Mouse (Mus musculus) heart, embryonic 11.5 days (tissue): ENCODE measurements at regions not wholly inside any gene's neighbourhood (a gene's known extent, or its start where the extent isn't known, plus 50 kb on each side); places are given as distances from the start of the nearest gene placed in this dataset.

ENCODE experiments used
- ATAC-seq: fragments of 200-750 bp; cut with Nextera tagmentation; replicated peaks from 2 replicates; pipeline ENCODE4 v1.8.0; 2017; ENCODE audit warnings: moderate library complexity; ENCODE audit not compliant: insufficient number of reproducible peaks, low FRiP score, low TSS enrichment
- H3K27ac ChIP-seq: fragments of 300-500 bp; sonication (generic); 2 replicates; pipeline ENCODE4 v1.5.1; 2014; ENCODE audit warnings: mild to moderate bottlenecking, low read depth, low read length
- H3K27me3 ChIP-seq: fragments of 300-500 bp; sonication (generic); 2 replicates; pipeline ENCODE4 v1.6.1; 2014; ENCODE audit warnings: mild to moderate bottlenecking, low read length, mixed read lengths; ENCODE audit not compliant: control insufficient read depth, insufficient read depth
- H3K36me3 ChIP-seq: fragments of 300-500 bp; sonication (generic); 2 replicates; pipeline ENCODE4 v1.6.1; 2014; ENCODE audit warnings: mild to moderate bottlenecking, low read length, moderate library complexity, mixed read lengths; ENCODE audit not compliant: control insufficient read depth, insufficient read depth
- H3K4me1 ChIP-seq: fragments of 300-500 bp; sonication (generic); 2 replicates; pipeline ENCODE4 v1.6.1; 2014; ENCODE audit warnings: low read length; ENCODE audit not compliant: control insufficient read depth, insufficient read depth
- H3K4me2 ChIP-seq: fragments of 300-500 bp; sonication (generic); 2 replicates; pipeline ENCODE4 v1.6.1; 2014; ENCODE audit warnings: mild to moderate bottlenecking, moderate library complexity
- H3K4me3 ChIP-seq: fragments of 300-500 bp; sonication (generic); 2 replicates; pipeline ENCODE4 v1.5.1; 2014; ENCODE audit warnings: low read depth, low read length
- H3K9ac ChIP-seq: fragments of 300-500 bp; sonication (generic); 2 replicates; pipeline ENCODE4 v1.6.1; 2014; ENCODE audit warnings: mild to moderate bottlenecking, low read depth, low read length, moderate library complexity
- H3K9me3 ChIP-seq: fragments of 300-500 bp; sonication (generic); replicated peaks from 2 replicates; pipeline ENCODE4 v1.6.1; 2016; ENCODE audit warnings: low read length; ENCODE audit not compliant: control insufficient read depth
- WGBS: fragments of 180-500 bp; shearing (Covaris S2); extraction: QIAGEN DNeasy Blood & Tissue Kit; methylation state at CpG from one replicate; pipeline ENCODE4 v1.1.7; 2014; ENCODE audit not compliant: insufficient replicate concordance; 5-methylcytosine and 5-hydroxymethylcytosine counted together

DNA sequence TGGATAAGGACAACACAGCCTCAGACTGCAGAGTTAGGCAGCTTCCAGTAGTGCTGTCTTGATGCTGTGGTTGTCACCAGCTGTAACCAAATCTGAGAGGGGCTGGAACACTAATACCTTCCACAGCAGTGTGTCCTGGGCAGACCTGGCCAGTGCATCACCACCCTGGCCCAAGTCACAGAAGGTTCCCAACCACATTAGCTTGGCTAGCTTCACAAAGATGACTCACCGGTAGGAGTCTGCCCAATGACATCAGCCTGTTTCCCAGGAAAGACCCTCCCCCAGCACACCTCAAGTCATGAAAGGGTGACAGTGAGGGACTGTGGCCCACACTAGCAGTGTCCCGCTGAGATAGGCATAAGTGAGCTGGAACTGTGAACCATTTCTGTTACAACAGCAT is 75.5 kb upstream of the Gsc start:
- H3K9ac ChIP-seq, result no peak overlapping the region
- no peak overlapping the region for H3K27ac ChIP-seq
- H3K4me2 ChIP-seq, result no peak overlapping the region
- H3K36me3 ChIP-seq, result no peaks in the 10 kb centered on the region
- H3K27me3 ChIP-seq, result 0 out of 2 replicates have a peak, but pooled peaks cover under 1% of the 10 kb centered on the region
- no peak overlapping the region for H3K4me3 ChIP-seq
- H3K9me3 ChIP-seq, result no peaks in the 10 kb centered on the region
- 44% methylated on average over 2 of the region's 2 CpGs for WGBS
- H3K4me1 ChIP-seq, result no peaks in the 10 kb centered on the region
- no peak for ATAC-seq

DNA sequence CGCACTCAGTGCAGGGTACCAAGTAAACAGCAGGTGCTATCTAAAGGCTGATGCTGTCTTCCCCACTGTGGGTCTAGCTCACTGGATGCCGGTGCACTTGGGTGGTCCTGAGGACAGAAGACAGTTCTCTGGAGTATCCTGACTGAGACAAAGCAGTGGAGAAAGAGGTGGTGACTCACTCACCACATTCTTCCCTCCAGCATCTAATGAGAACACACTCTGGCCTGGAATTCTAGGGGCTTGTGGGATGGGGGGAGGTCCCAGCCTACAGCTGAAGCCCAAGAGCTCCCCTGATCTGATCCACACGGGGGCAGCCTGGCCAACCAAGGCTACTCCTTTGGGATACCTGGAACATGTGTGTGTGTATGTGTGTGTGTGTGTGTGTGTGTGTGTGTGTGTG is 74.4 kb upstream of the Gsc start:
- no peaks in the 10 kb centered on the region for H3K27me3 ChIP-seq
- no peak overlapping the region for H3K27ac ChIP-seq
- ATAC-seq, result no peak
- H3K4me2 ChIP-seq, result no peak overlapping the region
- WGBS, result 66% methylated on average over 3 of the region's 3 CpGs
- no peaks in the 10 kb centered on the region for H3K4me1 ChIP-seq
- H3K9me3 ChIP-seq, result no peaks in the 10 kb centered on the region
- H3K36me3 ChIP-seq, result no peaks in the 10 kb centered on the region
- H3K4me3 ChIP-seq, result no peak overlapping the region
- no peak overlapping the region for H3K9ac ChIP-seq

DNA sequence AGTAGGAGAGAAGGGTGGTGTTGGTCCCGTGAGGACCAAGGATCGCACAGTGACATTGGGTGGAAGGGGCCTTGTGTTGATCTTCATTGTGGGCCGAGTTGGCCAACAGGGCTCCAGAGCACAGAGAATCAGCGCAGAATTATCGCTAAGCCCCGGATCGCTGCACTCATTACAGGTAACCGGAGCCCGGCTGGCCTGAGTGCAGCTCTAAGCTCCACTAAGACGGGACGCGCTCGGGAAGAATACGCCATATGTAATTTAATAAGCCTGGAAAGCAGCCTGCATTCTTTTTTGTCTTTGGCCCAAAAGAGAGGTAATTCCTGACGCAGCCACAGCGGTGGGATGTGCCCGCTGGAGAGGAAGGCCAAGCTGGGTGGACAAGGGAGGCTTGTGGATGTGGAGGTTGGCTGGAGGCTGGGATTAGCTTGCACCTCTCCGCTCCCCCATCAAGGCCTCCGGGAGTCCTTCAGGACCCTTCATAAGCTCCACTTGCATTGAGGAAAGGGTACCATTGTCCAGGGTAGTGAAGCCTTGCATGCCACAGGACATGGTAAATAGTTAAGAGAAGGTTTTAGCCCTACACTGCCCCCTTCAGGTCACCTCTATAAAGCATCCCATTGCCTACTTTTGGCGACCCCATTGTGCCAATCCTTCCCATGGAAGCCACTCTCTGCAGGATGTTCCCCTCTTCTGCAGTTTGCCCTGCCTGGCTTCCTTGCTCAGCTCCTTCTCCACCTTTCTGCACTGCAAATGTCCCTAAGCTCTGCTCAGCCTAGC is 73.1 kb upstream of the Gsc start:
- H3K9me3 ChIP-seq, result no peaks in the 10 kb centered on the region
- ATAC-seq, result no peak
- WGBS, result 84% methylated on average over 20 of the region's 20 CpGs

DNA sequence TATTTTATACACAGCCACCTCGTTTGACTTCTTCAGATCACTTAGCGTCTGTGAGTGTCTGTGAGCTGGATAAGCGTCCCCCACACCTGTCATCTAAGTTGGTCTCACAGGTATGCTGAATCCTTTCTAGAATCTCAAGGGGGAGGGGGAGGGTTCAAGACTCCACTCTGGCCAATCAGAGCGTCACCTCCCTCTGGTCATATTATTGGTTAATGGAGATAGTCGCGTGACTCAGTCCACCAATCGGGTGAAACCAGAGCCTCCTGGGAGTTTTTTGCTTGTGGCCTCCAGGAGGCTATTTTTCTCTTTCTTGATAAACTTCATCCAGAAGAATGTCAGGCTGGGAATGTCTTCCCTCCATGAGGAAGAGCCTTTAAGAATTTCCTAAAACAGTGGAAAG is 66.8 kb upstream of the Gsc start:
- H3K4me3 ChIP-seq, result no peak overlapping the region
- H3K9me3 ChIP-seq, result no peaks in the 10 kb centered on the region
- no peak overlapping the region for H3K4me2 ChIP-seq
- H3K27me3 ChIP-seq, result no peaks in the 10 kb centered on the region
- no peaks in the 10 kb centered on the region for H3K36me3 ChIP-seq
- no peaks in the 10 kb centered on the region for H3K4me1 ChIP-seq
- 83% methylated on average over 7 of the region's 7 CpGs for WGBS
- H3K27ac ChIP-seq, result no peak overlapping the region
- H3K9ac ChIP-seq, result no peak overlapping the region
- no peak for ATAC-seq

More for the DNA sequence above, 73.1 kb upstream of the Gsc start:
- Histone ChIP-seq H3K27me3 (no peaks in the 10 kb centered on the region), H3K4me2 (no peak overlapping the region), H3K27ac (no peak overlapping the region), H3K36me3 (no peaks in the 10 kb centered on the region), H3K9ac (no peak overlapping the region), H3K4me1 (no peaks in the 10 kb centered on the region), H3K4me3 (no peak overlapping the region)

DNA sequence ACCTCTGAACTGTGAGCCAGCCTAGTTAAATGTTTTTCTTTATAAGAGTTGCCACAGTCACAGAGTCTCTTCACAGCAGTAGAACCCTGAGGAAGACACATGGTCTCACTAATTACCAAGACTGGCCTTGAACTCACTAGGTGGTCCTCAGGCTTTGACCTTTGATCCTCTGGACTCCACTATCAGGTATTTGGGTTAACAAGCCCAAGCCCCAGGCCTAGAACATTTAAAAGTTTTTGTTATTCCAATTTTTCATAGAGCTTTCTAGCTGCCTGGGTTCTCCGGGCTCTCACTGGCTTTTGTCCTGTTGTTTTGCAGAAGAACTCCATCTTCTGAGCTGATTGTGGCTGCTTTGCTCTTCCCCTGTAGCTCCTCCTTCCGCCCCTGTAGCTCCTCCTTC is 65.3 kb upstream of the Gsc start:
- no peaks in the 10 kb centered on the region for H3K4me1 ChIP-seq
- H3K36me3 ChIP-seq, result no peaks in the 10 kb centered on the region
- H3K4me2 ChIP-seq, result no peak overlapping the region
- no peak overlapping the region for H3K27ac ChIP-seq
- H3K4me3 ChIP-seq, result no peak overlapping the region
- no peaks in the 10 kb centered on the region for H3K27me3 ChIP-seq
- no peak overlapping the region for H3K9ac ChIP-seq
- ATAC-seq, result no peak
- H3K9me3 ChIP-seq, result no peaks in the 10 kb centered on the region
- 82% methylated on average over 2 of the region's 2 CpGs for WGBS

DNA sequence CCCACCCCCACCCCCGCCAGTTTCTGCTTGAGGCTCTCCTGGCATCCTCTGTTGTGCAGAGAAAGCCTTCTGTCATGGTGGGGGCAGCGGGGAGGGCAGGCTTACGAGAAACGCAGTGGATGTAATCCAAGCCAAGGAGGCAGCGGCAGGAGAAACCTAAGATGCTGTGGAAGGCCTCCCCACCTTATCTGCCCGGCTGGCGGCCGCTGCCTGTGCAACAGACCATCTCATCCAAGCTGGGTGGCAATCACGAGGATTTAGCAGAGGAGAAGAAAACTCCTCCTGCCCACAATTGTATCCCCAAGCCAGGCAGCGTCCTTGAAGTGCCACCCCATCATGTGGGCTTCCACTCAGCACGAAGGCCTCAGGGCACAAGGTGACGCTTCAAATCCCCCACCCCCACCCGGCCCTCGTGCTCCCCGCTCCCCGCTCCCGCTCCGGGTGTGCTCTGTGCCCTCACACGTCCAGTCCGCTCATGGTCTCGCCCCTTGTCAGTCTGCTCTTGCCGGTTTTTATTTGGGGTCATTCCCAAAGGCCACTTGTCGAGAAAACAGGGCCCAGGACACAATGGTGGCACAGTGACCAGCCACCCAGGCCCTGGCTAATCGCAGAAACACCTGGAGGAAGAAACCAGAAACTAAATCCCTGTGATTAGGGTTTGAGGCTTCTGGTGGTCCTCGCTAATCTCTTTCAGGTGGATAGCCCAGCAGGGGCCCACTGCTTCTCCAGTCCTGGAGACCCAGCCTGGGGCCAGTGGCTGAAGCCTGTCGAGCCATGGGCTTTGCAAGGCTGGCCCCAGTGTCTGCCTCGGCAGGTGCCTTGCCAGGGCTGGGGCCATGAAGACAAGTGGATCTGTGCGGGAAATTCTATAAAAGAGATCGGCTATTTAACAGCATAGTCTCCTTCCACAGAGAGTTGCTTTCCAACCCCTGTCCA is 58.6 kb upstream of the Gsc start:
- no peak overlapping the region for H3K4me3 ChIP-seq
- H3K36me3 ChIP-seq, result no peaks in the 10 kb centered on the region
- H3K9me3 ChIP-seq, result no peaks in the 10 kb centered on the region
- H3K9ac ChIP-seq, result no peak overlapping the region
- H3K27me3 ChIP-seq, result peaks cover 11% of the 10 kb centered on the region
- no peak for ATAC-seq
- H3K4me1 ChIP-seq, result 0 out of 2 replicates have a peak, but pooled peaks cover 3% of the 10 kb centered on the region
- 20% methylated on average over 29 of the region's 29 CpGs for WGBS
- H3K27ac ChIP-seq, result no peak overlapping the region
- peak overlapping the region; percentile 14; the same call in 1 of the 2 replicates for H3K4me2 ChIP-seq

DNA sequence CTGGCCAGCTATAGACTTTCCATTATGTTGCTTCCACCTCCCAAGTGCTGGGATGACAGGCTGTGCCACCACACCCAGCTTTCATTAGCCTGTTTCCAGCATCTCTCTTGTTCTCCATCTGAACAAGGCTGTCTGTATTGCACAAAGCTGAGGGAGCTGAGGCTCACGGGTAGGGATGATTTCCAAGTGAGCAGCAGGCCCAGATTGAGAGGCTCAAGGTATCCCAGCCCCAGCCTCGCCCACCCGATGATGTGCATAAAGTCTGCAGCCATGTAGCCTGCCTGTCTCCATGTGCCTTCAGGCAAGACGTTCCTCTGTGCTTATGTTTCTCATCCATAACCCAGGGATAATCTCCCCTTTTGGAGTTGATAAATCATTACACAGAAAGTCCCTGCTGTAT is 57.5 kb upstream of the Gsc start:
- Histone ChIP-seq H3K4me3 (no peak overlapping the region), H3K9ac (no peak overlapping the region), H3K4me1 (0 out of 2 replicates have a peak, but pooled peaks cover 3% of the 10 kb centered on the region), H3K36me3 (no peaks in the 10 kb centered on the region), H3K27ac (no peak overlapping the region), H3K9me3 (no peaks in the 10 kb centered on the region), H3K27me3 (peaks cover 11% of the 10 kb centered on the region), H3K4me2 (no peak overlapping the region)
- 74% methylated on average over 4 of the region's 4 CpGs for WGBS
- ATAC-seq, result no peak
